Mouse (Mus musculus) heart, embryonic 11.5 days (tissue): ENCODE measurements around the gene Smurf1. TPM values are rescaled to one million over a fixed set of nuclear protein-coding genes. Genes with fewer than 3 reads are reported as not detected.

Experiments
- ATAC-seq: fragments of 200-750 bp; cut with Nextera tagmentation; replicated peaks from 2 replicates; pipeline ENCODE4 v1.8.0; 2017; ENCODE audit warnings: moderate library complexity; ENCODE audit not compliant: insufficient number of reproducible peaks, low FRiP score, low TSS enrichment
- H3K27ac ChIP-seq: fragments of 300-500 bp; sonication (generic); 2 replicates; pipeline ENCODE4 v1.5.1; 2014; ENCODE audit warnings: mild to moderate bottlenecking, low read depth, low read length
- H3K27me3 ChIP-seq: fragments of 300-500 bp; sonication (generic); 2 replicates; pipeline ENCODE4 v1.6.1; 2014; ENCODE audit warnings: mild to moderate bottlenecking, low read length, mixed read lengths; ENCODE audit not compliant: control insufficient read depth, insufficient read depth
- H3K36me3 ChIP-seq: fragments of 300-500 bp; sonication (generic); 2 replicates; pipeline ENCODE4 v1.6.1; 2014; ENCODE audit warnings: mild to moderate bottlenecking, low read length, moderate library complexity, mixed read lengths; ENCODE audit not compliant: control insufficient read depth, insufficient read depth
- H3K4me1 ChIP-seq: fragments of 300-500 bp; sonication (generic); 2 replicates; pipeline ENCODE4 v1.6.1; 2014; ENCODE audit warnings: low read length; ENCODE audit not compliant: control insufficient read depth, insufficient read depth
- H3K4me2 ChIP-seq: fragments of 300-500 bp; sonication (generic); 2 replicates; pipeline ENCODE4 v1.6.1; 2014; ENCODE audit warnings: mild to moderate bottlenecking, moderate library complexity
- H3K4me3 ChIP-seq: fragments of 300-500 bp; sonication (generic); 2 replicates; pipeline ENCODE4 v1.5.1; 2014; ENCODE audit warnings: low read depth, low read length
- H3K9ac ChIP-seq: fragments of 300-500 bp; sonication (generic); 2 replicates; pipeline ENCODE4 v1.6.1; 2014; ENCODE audit warnings: mild to moderate bottlenecking, low read depth, low read length, moderate library complexity
- H3K9me3 ChIP-seq: fragments of 300-500 bp; sonication (generic); replicated peaks from 2 replicates; pipeline ENCODE4 v1.6.1; 2016; ENCODE audit warnings: low read length; ENCODE audit not compliant: control insufficient read depth
- WGBS: fragments of 180-500 bp; shearing (Covaris S2); extraction: QIAGEN DNeasy Blood & Tissue Kit; methylation state at CpG from one replicate; pipeline ENCODE4 v1.1.7; 2014; ENCODE audit not compliant: insufficient replicate concordance; 5-methylcytosine and 5-hydroxymethylcytosine counted together
- polyA plus RNA-seq: library from polyadenylated mRNA; unstranded; fragments of >200 nt; fragmentation: Nextera tagmentation; extraction: Ambion mirVana; gene quantifications from 2 replicates; pipeline ENCODE4 v1.2.1, GENCODE M21; 2014

Smurf1 gene
- polyA plus RNA-seq, 1 experiment from 2014 or later, result 14.3 TPM

DNA sequence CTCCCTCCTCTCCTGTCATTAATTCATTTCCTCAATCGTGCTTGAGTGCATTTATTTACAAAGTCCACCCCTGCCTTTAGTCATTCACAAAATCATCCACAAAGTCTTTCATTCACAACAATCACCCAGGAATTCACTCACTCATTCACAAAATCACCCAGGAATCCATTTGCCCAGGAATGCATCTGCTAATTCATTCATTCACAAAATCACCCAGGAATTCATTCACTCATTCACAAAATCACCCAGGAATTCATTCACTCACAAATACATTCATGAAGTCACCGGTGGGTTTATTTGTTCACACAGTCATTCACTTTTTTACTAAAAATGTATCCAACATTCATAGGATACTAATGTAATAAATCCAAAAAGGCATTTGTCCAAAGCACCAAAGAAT is 24.4 kb upstream of the Smurf1 start:
- Histone ChIP-seq H3K4me2 (no peak overlapping the region), H3K27me3 (no peaks in the 10 kb centered on the region), H3K4me1 (no peaks in the 10 kb centered on the region), H3K9me3 (no peaks in the 10 kb centered on the region), H3K9ac (no peak overlapping the region), H3K36me3 (no peaks in the 10 kb centered on the region), H3K27ac (no peak overlapping the region), H3K4me3 (no peak overlapping the region)
- whole genome bisulfite sequencing, result 81% methylated on average over 2 of the region's 2 CpGs
- ATAC-seq, result no peak

DNA sequence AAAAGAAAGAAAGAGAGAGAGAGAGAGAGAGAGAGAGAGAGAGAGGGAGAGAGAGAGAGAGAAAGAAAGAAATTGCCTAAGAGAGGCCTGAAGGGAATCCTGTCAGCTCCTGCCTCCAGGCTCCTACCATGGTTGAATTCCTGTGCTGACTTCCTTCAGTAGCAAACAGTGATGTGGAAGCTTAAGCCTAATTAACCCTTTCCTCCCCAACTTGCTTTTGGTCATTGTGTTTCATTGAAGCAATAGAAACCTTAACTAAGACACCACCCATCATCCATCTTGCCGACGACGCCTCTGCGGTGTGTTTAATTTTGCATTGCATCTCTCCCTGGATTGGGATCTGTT is 23.4 kb upstream of the Smurf1 start:
- H3K27ac ChIP-seq, result no peak overlapping the region
- no peaks in the 10 kb centered on the region for H3K27me3 ChIP-seq
- H3K9ac ChIP-seq, result no peak overlapping the region
- H3K4me1 ChIP-seq, result no peaks in the 10 kb centered on the region
- ATAC-seq, result no peak
- H3K4me3 ChIP-seq, result no peak overlapping the region
- no peaks in the 10 kb centered on the region for H3K36me3 ChIP-seq
- 83% methylated on average over 4 of the region's 4 CpGs for WGBS
- H3K4me2 ChIP-seq, result no peak overlapping the region
- H3K9me3 ChIP-seq, result peaks cover 3% of the 10 kb centered on the region; the same call in 1 of the 2 replicates

DNA sequence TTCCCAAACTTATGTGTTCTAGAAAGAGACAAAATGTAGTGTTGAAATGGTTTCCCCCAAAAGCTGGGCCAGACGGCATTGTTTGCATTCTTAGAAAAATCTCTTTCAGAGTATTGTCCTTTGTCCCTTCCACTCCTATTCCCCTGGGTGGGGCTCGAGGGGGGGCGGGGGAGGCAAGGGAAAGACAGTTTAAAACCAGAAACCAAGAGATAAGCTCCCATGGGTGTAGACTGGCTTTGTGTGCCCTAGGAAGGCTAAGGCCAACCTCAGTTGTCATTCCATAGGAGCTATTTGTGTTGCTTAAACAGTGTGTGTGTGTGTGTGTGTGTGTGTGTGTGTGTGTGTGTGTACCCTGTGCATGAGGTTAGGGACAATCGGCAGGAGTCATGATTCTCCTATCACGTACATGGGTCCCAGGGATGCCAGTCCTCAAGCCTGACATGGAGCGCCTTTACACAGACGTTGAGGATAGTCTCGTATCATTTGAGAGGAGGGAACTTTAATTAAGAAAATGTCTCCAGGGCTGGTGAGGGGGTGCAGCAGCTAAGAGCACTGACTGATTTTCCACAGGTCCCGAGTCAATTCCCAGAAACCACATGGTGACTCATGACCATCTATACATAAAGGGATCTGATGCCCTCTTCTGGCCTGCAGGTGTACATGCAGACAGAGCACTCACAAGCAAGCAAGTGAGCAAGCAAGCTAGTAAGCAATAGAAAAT is 22.9 kb upstream of the Smurf1 start:
- 0 out of 2 replicates have a peak, but pooled peaks have one; percentile 27 for ATAC-seq
- peaks cover 3% of the 10 kb centered on the region; the same call in 1 of the 2 replicates for H3K9me3 ChIP-seq
- WGBS, result 55% methylated on average over 9 of the region's 9 CpGs

DNA sequence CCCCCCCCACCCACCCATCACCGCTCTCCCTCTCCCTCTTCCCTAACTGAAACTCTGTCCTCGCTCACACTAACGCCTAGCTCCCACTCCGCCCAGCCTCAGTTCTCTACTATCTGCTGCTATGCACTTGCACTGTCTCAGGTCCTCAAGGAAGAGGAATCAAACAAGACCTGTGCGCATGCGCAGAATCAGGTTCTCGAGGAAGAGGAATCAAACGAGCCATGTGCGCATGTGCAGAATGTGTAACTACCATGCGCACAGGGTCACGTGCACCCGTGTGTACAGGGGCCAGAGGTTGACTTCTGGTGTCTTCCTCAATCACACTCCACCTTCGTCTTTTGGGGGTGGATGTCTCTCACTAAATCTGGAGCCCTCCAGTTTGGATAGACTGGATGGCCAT is 21.9 kb upstream of the Smurf1 start:
- no peak for ATAC-seq

More for the DNA sequence above, 22.9 kb upstream of the Smurf1 start:
- Histone ChIP-seq H3K36me3 (no peaks in the 10 kb centered on the region), H3K4me1 (no peaks in the 10 kb centered on the region), H3K4me3 (no peak overlapping the region), H3K9ac (no peak overlapping the region), H3K27me3 (no peaks in the 10 kb centered on the region), H3K27ac (no peak overlapping the region), H3K4me2 (no peak overlapping the region)

DNA sequence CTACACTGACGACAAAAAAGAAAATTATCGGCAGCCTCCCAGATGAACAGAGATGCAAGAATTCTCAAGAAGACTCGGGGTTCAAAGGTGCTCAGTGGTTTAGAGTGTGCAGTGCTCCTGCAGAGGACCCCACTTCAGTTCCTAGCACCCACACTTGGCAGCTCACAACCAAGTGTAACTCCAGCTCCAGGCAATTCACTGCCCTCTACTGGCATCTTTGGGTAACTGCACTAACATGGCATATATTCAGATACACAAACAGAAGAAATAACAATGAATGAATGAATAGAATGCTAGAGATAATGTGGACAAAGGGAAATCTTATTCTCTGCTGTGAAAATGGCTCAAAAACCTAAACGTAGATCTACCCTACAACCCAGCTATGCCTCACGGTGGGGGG is 19.2 kb upstream of the Smurf1 start:
- 93% methylated on average over 5 of the region's 5 CpGs for WGBS
- H3K36me3 ChIP-seq, result no peaks in the 10 kb centered on the region
- H3K9ac ChIP-seq, result no peak overlapping the region
- H3K27me3 ChIP-seq, result no peaks in the 10 kb centered on the region
- no peak overlapping the region for H3K4me2 ChIP-seq
- peaks cover 3% of the 10 kb centered on the region; the same call in 1 of the 2 replicates for H3K9me3 ChIP-seq
- no peak overlapping the region for H3K27ac ChIP-seq
- H3K4me1 ChIP-seq, result no peaks in the 10 kb centered on the region
- H3K4me3 ChIP-seq, result no peak overlapping the region
- ATAC-seq, result no peak

More for the DNA sequence above, 21.9 kb upstream of the Smurf1 start:
- Histone ChIP-seq H3K4me1 (no peaks in the 10 kb centered on the region), H3K9ac (no peak overlapping the region), H3K36me3 (no peaks in the 10 kb centered on the region), H3K27ac (no peak overlapping the region), H3K9me3 (peaks cover 3% of the 10 kb centered on the region; the same call in 1 of the 2 replicates), H3K27me3 (no peaks in the 10 kb centered on the region), H3K4me3 (no peak overlapping the region), H3K4me2 (no peak overlapping the region)
- 81% methylated on average over 13 of the region's 13 CpGs for WGBS

DNA sequence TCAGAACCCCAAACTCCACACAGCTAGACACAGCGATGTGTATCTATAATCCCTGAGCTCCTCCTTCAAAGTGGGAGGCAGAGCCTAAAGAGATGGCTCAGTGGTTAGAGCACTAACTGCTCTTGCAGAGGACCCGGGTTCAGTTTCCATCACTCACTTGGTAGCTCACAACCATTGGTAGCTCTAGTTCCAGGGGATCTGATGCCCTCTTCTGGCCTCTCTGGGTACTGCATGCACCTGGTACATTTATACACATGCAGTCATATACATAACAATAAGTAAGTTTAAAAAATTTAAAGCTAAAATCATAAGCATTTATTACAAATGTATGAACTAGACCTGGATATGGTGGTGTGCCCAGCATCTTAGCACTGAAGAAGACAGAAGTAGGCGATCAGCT is 17.6 kb upstream of the Smurf1 start:
- Histone ChIP-seq H3K4me2 (no peak overlapping the region), H3K4me3 (no peak overlapping the region), H3K9me3 (peaks cover 3% of the 10 kb centered on the region; the same call in 1 of the 2 replicates), H3K27me3 (no peaks in the 10 kb centered on the region), H3K4me1 (0 out of 2 replicates have a peak, but pooled peaks cover 3% of the 10 kb centered on the region), H3K36me3 (no peaks in the 10 kb centered on the region), H3K27ac (no peak overlapping the region), H3K9ac (no peak overlapping the region)
- 80% methylated on average over 3 of the region's 3 CpGs for WGBS
- no peak for ATAC-seq

DNA sequence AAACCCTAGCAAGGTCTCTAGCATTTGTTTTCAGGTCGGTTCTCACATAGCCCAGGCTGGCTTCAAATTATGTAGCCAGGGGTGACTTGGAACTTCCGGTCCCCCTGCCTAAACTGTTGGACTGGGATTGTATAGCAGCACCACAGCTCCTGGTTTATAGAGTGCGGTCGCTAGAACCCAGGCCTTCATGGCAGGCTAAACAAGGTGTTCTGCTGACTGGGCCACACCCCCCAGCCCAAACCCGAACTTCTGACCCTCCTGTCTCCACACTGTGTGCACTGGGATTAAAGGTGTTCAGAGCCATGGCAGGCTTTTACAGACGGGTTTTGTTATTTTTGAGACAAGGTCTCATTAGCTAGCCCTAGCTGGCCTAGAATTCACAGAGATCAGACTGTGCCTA is 13.5 kb upstream of the Smurf1 start:
- Histone ChIP-seq H3K27ac (0 out of 2 replicates have a peak overlapping the region, but pooled peaks have one; percentile 7), H3K4me3 (no peak overlapping the region), H3K36me3 (no peaks in the 10 kb centered on the region), H3K27me3 (0 out of 2 replicates have a peak, but pooled peaks cover 3% of the 10 kb centered on the region), H3K4me1 (0 out of 2 replicates have a peak, but pooled peaks cover 3% of the 10 kb centered on the region), H3K9ac (no peak overlapping the region), H3K4me2 (no peak overlapping the region), H3K9me3 (no peaks in the 10 kb centered on the region; the same call in 1 of the 2 replicates)
- ATAC-seq, result no peak
- WGBS, result 80% methylated on average over 6 of the region's 6 CpGs

DNA sequence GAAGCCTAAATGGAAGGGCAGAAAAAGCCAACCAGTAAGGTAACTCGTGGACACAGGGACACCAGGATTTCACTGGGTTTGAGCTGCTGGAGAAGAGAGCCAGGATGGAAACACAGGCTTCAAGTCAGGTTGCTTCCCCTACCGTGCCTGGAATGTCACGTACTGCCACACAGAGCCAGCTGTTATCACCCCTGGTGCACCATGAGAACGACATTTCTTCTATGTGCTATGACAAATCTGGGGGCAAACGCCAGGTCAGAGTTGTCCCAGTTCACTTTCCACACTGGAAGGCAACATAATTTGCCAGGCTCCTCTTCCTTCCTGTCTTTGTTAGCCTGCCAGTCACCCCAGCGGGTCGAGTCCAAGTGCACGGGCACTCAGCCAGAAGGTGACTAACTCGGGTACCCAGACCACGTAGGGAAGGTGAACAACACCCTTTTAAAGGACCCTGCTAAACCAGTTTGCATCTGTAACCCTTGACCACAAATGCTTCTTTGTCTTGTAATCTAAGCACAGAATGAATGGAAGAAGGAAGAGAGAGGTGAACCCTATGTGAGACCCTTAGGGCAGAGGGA is 13.0 kb upstream of the Smurf1 start:
- ATAC-seq, result no peak; the same call in 1 of the 2 replicates
- H3K9ac ChIP-seq, result no peak overlapping the region
- H3K27ac ChIP-seq, result peak overlapping the region; percentile 41; the same call in 1 of the 2 replicates
- H3K27me3 ChIP-seq, result 0 out of 2 replicates have a peak, but pooled peaks cover 3% of the 10 kb centered on the region
- 0 out of 2 replicates have a peak, but pooled peaks cover 3% of the 10 kb centered on the region for H3K4me1 ChIP-seq
- no peaks in the 10 kb centered on the region for H3K36me3 ChIP-seq
- no peaks in the 10 kb centered on the region; the same call in 1 of the 2 replicates for H3K9me3 ChIP-seq
- WGBS, result 48% methylated on average over 10 of the region's 10 CpGs
- H3K4me3 ChIP-seq, result no peak overlapping the region
- no peak overlapping the region for H3K4me2 ChIP-seq
